Mouse (Mus musculus) kidney, embryonic 14.5 days (tissue): ENCODE measurements around the gene Ipo4. TPM values are rescaled to one million over a fixed set of nuclear protein-coding genes. Genes with fewer than 3 reads are reported as not detected.

Experiments used
- ATAC-seq: fragments of 200-750 bp; cut with Nextera tagmentation; 2 replicates; pipeline ENCODE4 v1.8.0; 2017; ENCODE audit warnings: moderate number of reproducible peaks, mild to moderate bottlenecking, moderate TSS enrichment, moderate library complexity; ENCODE audit not compliant: low FRiP score, low TSS enrichment
- H3K27ac ChIP-seq: fragments of 300-500 bp; sonication (generic); 2 replicates; pipeline ENCODE4 v1.5.1; 2014; ENCODE audit warnings: low read depth, mild to moderate bottlenecking, low read length, moderate library complexity, mixed read lengths
- H3K27me3 ChIP-seq: fragments of 300-500 bp; sonication (generic); 2 replicates; pipeline ENCODE4 v1.6.1; 2014; ENCODE audit warnings: mild to moderate bottlenecking, low read length; ENCODE audit not compliant: control insufficient read depth, insufficient read depth
- H3K36me3 ChIP-seq: fragments of 300-500 bp; sonication (generic); 2 replicates; pipeline ENCODE4 v1.6.1; 2014; ENCODE audit warnings: low read length, mixed read lengths; ENCODE audit not compliant: control insufficient read depth, insufficient read depth
- H3K4me1 ChIP-seq: fragments of 300-500 bp; sonication (generic); 2 replicates; pipeline ENCODE4 v1.6.1; 2014; ENCODE audit warnings: low read length, mixed read lengths; ENCODE audit not compliant: control insufficient read depth, insufficient read depth
- H3K4me2 ChIP-seq: fragments of 300-500 bp; sonication (generic); replicated peaks from 2 replicates; pipeline ENCODE4 v1.6.1; 2014; ENCODE audit warnings: low read depth, mild to moderate bottlenecking, low read length
- H3K4me3 ChIP-seq: fragments of 300-500 bp; sonication (generic); 2 replicates; pipeline ENCODE4 v1.5.1; 2014; ENCODE audit warnings: mild to moderate bottlenecking, low read length
- H3K9ac ChIP-seq: fragments of 300-500 bp; sonication (generic); 2 replicates; pipeline ENCODE4 v1.6.1; 2014; ENCODE audit warnings: low read depth, mild to moderate bottlenecking, low read length, moderate library complexity
- H3K9me3 ChIP-seq: fragments of 300-500 bp; sonication (generic); 2 replicates; pipeline ENCODE4 v1.6.1; 2016; ENCODE audit warnings: low read length; ENCODE audit not compliant: control insufficient read depth
- WGBS: fragments of 180-500 bp; shearing (Covaris S2); extraction: QIAGEN DNeasy Blood & Tissue Kit; methylation state at CpG from one replicate; pipeline ENCODE4 v1.1.7; 2014; 5-methylcytosine and 5-hydroxymethylcytosine counted together
- polyA plus RNA-seq: library from polyadenylated mRNA; unstranded; fragments of >200 nt; fragmentation: Nextera tagmentation; extraction: Ambion mirVana; gene quantifications from 2 replicates; pipeline ENCODE4 v1.2.1, GENCODE M21; 2014

The Ipo4 gene
- polyA plus RNA-seq, 1 experiment from 2014 or later, result 119 TPM

GRCm38 (mm10) chr14:55641291-55641690, 5.5 kb upstream of the Ipo4 start:
- Histone ChIP-seq H3K4me1 (peaks cover 17% of the 10 kb centered on the region), H3K4me3 (no peak overlapping the region), H3K27ac (no peak overlapping the region), H3K36me3 (peaks cover 55% of the 10 kb centered on the region), H3K9ac (no peak overlapping the region), H3K4me2 (no peak overlapping the region), H3K27me3 (no peaks in the 10 kb centered on the region), H3K9me3 (no peaks in the 10 kb centered on the region)
- WGBS, result 95% methylated on average over 13 of the region's 13 CpGs
- no peak for ATAC-seq

- Histone ChIP-seq H3K9me3 (no peaks in the 10 kb centered on the region), H3K27ac (no peak overlapping the region), H3K4me3 (no peak overlapping the region), H3K27me3 (no peaks in the 10 kb centered on the region), H3K36me3 (peaks cover 55% of the 10 kb centered on the region), H3K4me2 (no peak overlapping the region), H3K4me1 (peaks cover 22% of the 10 kb centered on the region), H3K9ac (no peak overlapping the region)
- no peak for ATAC-seq
- WGBS, result 96% methylated on average over 14 of the region's 14 CpGs
Measured at GRCm38 (mm10) chr14:55640816-55641215, 5.1 kb upstream of the Ipo4 start.

DNA sequence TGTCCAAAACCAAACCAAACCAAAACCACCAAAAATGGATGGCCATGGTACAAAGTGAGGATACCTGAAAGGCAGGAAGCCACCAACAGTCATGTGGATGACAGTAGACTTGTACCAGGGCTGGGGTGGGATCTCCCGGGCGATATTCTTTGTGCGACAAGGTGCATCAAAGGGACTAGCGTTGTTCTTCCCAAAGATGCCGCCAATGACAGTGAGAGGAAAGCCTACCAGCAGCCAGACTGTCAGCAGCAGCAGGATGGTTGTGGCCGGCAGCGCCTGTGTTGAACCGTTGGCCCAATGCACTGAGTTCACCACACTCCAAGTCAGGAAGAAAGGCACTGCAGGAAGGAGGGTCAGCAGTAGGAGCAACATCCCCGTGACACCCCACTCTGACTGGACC, 2.0 kb upstream of the Ipo4 start, which contains the start of gene Gm49378:
Gene Gm49378, minus strand, starts transcription at position 101 of the 400 bp plus-strand sequence.
- peaks cover 16% of the 10 kb centered on the region for H3K4me1 ChIP-seq
- no peak within 1 kb of the TSS for H3K4me2 ChIP-seq
- H3K27me3 ChIP-seq, result no peaks in the 10 kb centered on the region
- 93% methylated on average over 9 of the region's 9 CpGs for WGBS
- H3K9ac ChIP-seq, result no peak within 1 kb of the TSS
- H3K27ac ChIP-seq, result no peak within 1 kb of the TSS
- H3K36me3 ChIP-seq, result peaks cover 70% of the 10 kb centered on the region
- H3K4me3 ChIP-seq, result no peak within 1 kb of the TSS
- no peak for ATAC-seq
- no peaks in the 10 kb centered on the region for H3K9me3 ChIP-seq

GRCm38 (mm10) chr14:55634874-55635522, 759 bp downstream of the Ipo4 start:
- H3K36me3 ChIP-seq, result peaks cover 82% of the 10 kb centered on the region
- no peaks in the 10 kb centered on the region for H3K9me3 ChIP-seq
- ATAC-seq, result peak; percentile 74
- peak overlapping the region; percentile 75 for H3K9ac ChIP-seq
- peaks cover 12% of the 10 kb centered on the region for H3K4me1 ChIP-seq
- H3K27ac ChIP-seq, result peak overlapping the region; percentile 69; the same call in 1 of the 2 replicates
- peak overlapping the region; percentile 93 for H3K4me2 ChIP-seq
- peak overlapping the region; percentile 80 for H3K4me3 ChIP-seq
- no peaks in the 10 kb centered on the region for H3K27me3 ChIP-seq
- 3% methylated on average over 22 of the region's 23 CpGs for WGBS

DNA sequence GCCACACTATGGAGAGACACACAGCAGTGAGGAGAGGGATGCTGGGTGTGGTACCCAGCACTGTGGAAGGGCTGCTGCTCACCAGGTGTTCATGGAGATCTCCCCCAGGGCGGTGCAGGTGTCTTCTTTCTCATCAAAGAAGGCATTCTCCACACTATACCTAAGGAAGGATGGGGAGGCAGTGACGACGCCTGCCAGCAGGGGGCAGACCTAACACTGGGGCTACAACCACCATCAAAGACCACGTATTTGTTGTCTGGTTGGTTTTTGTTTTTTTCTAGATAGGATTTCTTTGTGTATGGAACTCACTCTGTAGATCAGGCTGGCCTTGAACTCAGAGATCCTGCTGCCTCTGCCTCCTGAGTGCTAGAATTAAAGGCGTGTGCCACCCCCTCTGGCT, 6.4 kb downstream of the Ipo4 start:
- H3K4me2 ChIP-seq, result no peak overlapping the region
- H3K9me3 ChIP-seq, result no peaks in the 10 kb centered on the region
- ATAC-seq, result no peak
- H3K27me3 ChIP-seq, result no peaks in the 10 kb centered on the region
- H3K9ac ChIP-seq, result no peak overlapping the region
- H3K4me1 ChIP-seq, result no peaks in the 10 kb centered on the region; the same call in 1 of the 2 replicates
- H3K4me3 ChIP-seq, result no peak overlapping the region
- peaks cover 99% of the 10 kb centered on the region for H3K36me3 ChIP-seq
- WGBS, result 66% methylated on average over 5 of the region's 5 CpGs
- no peak overlapping the region for H3K27ac ChIP-seq

- Histone ChIP-seq H3K36me3 (peaks cover 95% of the 10 kb centered on the region), H3K4me1 (no peaks in the 10 kb centered on the region), H3K9ac (no peak overlapping the region), H3K4me2 (no peak overlapping the region), H3K4me3 (no peak overlapping the region), H3K9me3 (no peaks in the 10 kb centered on the region), H3K27me3 (no peaks in the 10 kb centered on the region), H3K27ac (no peak overlapping the region)
- WGBS, result 77% methylated on average over 27 of the region's 27 CpGs
- no peak for ATAC-seq
Measured at GRCm38 (mm10) chr14:55628077-55628827, 7.5 kb downstream of the Ipo4 start.

DNA sequence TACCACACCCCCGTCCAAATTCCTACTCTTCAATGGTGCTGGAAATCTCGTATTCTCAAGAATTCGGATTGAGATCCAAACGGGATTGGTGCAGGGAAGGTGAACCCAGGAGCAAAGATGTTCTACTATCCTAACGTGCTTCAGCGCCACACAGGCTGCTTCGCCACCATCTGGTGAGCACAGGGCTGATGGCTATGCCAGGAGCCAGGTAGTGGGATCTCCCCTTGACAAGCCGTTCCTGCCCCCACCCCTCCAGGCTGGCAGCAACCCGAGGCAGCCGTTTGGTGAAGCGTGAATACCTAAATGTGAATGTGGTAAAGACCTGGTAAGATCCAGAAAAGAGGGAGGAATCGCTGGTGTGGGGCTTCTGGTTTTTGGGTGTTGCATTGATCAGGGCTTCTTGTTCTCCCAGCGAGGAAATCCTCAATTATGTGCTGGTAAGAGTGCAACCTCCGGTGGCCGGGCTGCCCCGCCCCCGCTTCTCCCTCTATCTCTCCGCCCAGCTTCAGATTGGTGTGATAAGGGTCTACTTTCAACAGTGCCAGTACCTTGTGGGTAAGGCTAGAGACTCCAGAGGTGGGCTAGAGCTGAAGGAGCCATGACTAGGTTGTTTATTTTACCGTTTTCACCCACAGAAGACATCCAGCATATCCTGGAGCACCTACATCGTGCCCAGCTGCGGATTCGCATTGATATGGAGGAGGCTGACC, 17.1 kb downstream of the Ipo4 start:
- 48% methylated on average over 22 of the region's 22 CpGs for WGBS
- Histone ChIP-seq H3K4me2 (peak overlapping the region; percentile 48), H3K36me3 (no peaks in the 10 kb centered on the region), H3K9me3 (no peaks in the 10 kb centered on the region), H3K27ac (no peak overlapping the region), H3K9ac (peak overlapping the region; percentile 44; the same call in 1 of the 2 replicates), H3K4me3 (peak overlapping the region; percentile 37), H3K4me1 (no peaks in the 10 kb centered on the region), H3K27me3 (no peaks in the 10 kb centered on the region)
- 0 out of 2 replicates have a peak, but pooled peaks have one; percentile 20 for ATAC-seq

GRCm38 (mm10) chr14:55617822-55618221, 17.9 kb downstream of the Ipo4 start, which contains the start of gene Rec8:
Gene Rec8 (plus strand): TSS chr14:55618037.
- H3K36me3 ChIP-seq, result no peaks in the 10 kb centered on the region
- no peaks in the 10 kb centered on the region for H3K4me1 ChIP-seq
- peak within 1 kb of the TSS; percentile 48 for H3K4me2 ChIP-seq
- no peak within 1 kb of the TSS for H3K27ac ChIP-seq
- 18% methylated on average over 21 of the region's 21 CpGs for WGBS
- peak within 1 kb of the TSS; percentile 37 for H3K4me3 ChIP-seq
- H3K9ac ChIP-seq, result peak within 1 kb of the TSS; percentile 44; the same call in 1 of the 2 replicates
- H3K9me3 ChIP-seq, result no peaks in the 10 kb centered on the region
- ATAC-seq, result peak; percentile 88
- no peaks in the 10 kb centered on the region for H3K27me3 ChIP-seq
